Mouse (Mus musculus) heart, postnatal 0 days (tissue): ENCODE results near the gene Abhd2. TPM values are rescaled to one million over a fixed set of nuclear protein-coding genes. Genes with fewer than 3 reads are reported as not detected.

Source experiments
- ATAC-seq: fragments of 200-750 bp; cut with Nextera tagmentation; 2 replicates; pipeline ENCODE4 v1.8.0; 2017; ENCODE audit warnings: low read depth, moderate number of reproducible peaks, moderate library complexity; ENCODE audit not compliant: insufficient read depth
- DNase-seq: peaks from one replicate; pipeline ENCODE4 v3.0.0-alpha.2; 2016; ENCODE audit warnings: low spot score
- H3K27ac ChIP-seq: fragments of 300-500 bp; sonication (generic); 2 replicates; pipeline ENCODE4 v1.5.1; 2014; ENCODE audit warnings: low read depth, mild to moderate bottlenecking
- H3K27me3 ChIP-seq: fragments of 300-500 bp; sonication (generic); 2 replicates; pipeline ENCODE4 v1.6.1; 2014; ENCODE audit warnings: low read length, mixed read lengths; ENCODE audit not compliant: control insufficient read depth, insufficient read depth
- H3K36me3 ChIP-seq: fragments of 300-500 bp; sonication (generic); replicated peaks from 2 replicates; pipeline ENCODE4 v1.6.1; 2014; ENCODE audit warnings: low read length, mixed read lengths; ENCODE audit not compliant: control insufficient read depth, insufficient read depth
- H3K4me1 ChIP-seq: fragments of 300-500 bp; sonication (generic); 2 replicates; pipeline ENCODE4 v1.6.1; 2014; ENCODE audit warnings: antibody characterized with exemption; ENCODE audit not compliant: control insufficient read depth, insufficient read depth
- H3K4me2 ChIP-seq: fragments of 300-500 bp; sonication (generic); 2 replicates; pipeline ENCODE4 v1.6.1; 2014; ENCODE audit warnings: low read depth, mild to moderate bottlenecking, low read length, moderate library complexity
- H3K4me3 ChIP-seq: fragments of 300-500 bp; sonication (generic); 2 replicates; pipeline ENCODE4 v1.5.1; 2014; ENCODE audit warnings: low read depth, low read length
- H3K9ac ChIP-seq: fragments of 300-500 bp; sonication (generic); replicated peaks from 2 replicates; pipeline ENCODE4 v1.6.1; 2014; ENCODE audit warnings: low read depth, low read length, mixed read lengths
- H3K9me3 ChIP-seq: fragments of 300-500 bp; sonication (generic); replicated peaks from 2 replicates; pipeline ENCODE4 v1.6.1; 2016; ENCODE audit warnings: low read length; ENCODE audit not compliant: control insufficient read depth
- CTCF ChIP-seq: IDR thresholded peaks from 2 replicates; pipeline ENCODE4 v1.5.1; 2016; ENCODE audit warnings: antibody characterized with exemption, control low read depth, low read depth
- EP300 ChIP-seq: IDR thresholded peaks from 2 replicates; pipeline ENCODE4 v1.6.1; 2016; ENCODE audit warnings: antibody characterized with exemption, low read depth
- WGBS: fragments of 180-500 bp; shearing (Covaris S2); extraction: QIAGEN DNeasy Blood & Tissue Kit; methylation state at CpG from one replicate; pipeline ENCODE4 v1.1.7; 2014; 5-methylcytosine and 5-hydroxymethylcytosine counted together
- polyA plus RNA-seq: library from polyadenylated mRNA; unstranded; fragments of >200 nt; fragmentation: Nextera tagmentation; extraction: Ambion mirVana; gene quantifications from 2 replicates; pipeline ENCODE4 v1.2.1, GENCODE M21; 2015
- total RNA-seq: library from RNA; depleted of rRNA; stranded (reverse); fragments of >200 nt; gene quantifications from 2 replicates; pipeline ENCODE4 v1.2.3, GENCODE M21; 2014; ENCODE audit warnings: low replicate concordance

The Abhd2 gene
- total and polyA plus RNA-seq, 2 experiments from 2014 or later, result 4.2 to 16.6 TPM

DNA sequence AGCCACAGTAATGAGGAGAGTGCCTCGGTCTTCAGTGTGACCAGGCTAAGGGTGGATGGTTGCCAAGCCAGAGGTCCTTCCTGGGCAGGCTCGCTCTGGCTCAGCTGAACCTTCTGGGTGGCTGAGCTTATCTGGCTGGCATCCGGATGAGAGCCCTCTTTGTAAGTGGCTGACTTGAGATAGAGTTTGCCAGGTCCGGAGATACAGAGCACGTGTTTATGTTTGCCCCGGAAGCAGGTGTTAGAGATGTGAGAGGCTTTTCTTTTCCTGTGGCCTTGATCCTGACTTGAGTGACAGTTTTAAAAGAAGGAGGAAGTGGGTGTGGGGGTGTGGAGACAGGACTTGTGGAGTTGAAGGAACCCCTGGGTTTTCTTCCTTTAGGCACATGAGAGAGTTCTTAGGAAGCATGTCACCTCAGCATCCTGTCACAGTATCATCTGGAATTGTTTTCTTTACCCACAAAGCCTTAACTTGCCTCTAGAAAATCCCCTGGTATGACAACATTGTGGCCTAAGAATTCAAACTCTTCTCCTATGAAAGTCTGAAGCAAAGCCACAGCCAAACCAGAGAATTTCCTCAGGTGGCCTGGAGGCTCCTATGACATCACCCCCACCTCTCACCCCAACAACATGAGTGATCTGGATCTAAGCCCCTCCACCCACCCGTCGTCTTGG, 90.5 kb downstream of the Abhd2 start:
- Histone ChIP-seq H3K27me3 (no peaks in the 10 kb centered on the region; the same call in 1 of the 2 replicates), H3K4me1 (peaks cover 36% of the 10 kb centered on the region), H3K27ac (peak overlapping the region; percentile 36; the same call in 1 of the 2 replicates), H3K9me3 (no peaks in the 10 kb centered on the region), H3K36me3 (0 out of 2 replicates have a peak, but pooled peaks cover 11% of the 10 kb centered on the region), H3K9ac (no peak overlapping the region), H3K4me2 (no peak overlapping the region), H3K4me3 (no peak overlapping the region)
- DNase-seq, result peak; percentile 70
- ATAC-seq, result peak; percentile 49
- TF ChIP-seq EP300 (peak; percentile 75), CTCF (no peak)
- 24% methylated on average over 8 of the region's 8 CpGs for WGBS

DNA sequence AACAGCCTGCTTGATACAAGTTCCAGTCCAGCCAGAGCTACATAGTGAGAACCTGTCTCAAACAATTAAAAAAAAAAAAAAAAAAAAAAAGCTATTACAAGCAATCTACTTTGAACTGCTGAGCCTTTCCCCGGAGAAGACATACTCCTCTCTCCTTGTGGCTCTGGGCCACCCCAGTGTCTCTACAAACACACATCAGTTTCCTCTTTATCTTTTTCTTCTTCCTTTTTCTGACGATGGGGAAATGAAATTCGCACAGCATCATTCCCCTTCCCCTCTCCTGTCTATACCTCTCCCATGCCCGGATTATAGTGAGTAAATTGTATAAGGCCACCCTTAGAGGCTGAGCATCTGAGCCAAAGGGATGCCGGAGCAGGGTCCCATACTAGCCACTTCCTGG, 95.7 kb downstream of the Abhd2 start:
- 65% methylated on average over 5 of the region's 5 CpGs for WGBS
- Histone ChIP-seq H3K36me3 (no peaks in the 10 kb centered on the region), H3K9me3 (no peaks in the 10 kb centered on the region), H3K4me1 (no peaks in the 10 kb centered on the region), H3K27me3 (peaks cover 4% of the 10 kb centered on the region), H3K4me3 (no peak overlapping the region), H3K4me2 (no peak overlapping the region), H3K27ac (no peak overlapping the region), H3K9ac (no peak overlapping the region)
- ATAC-seq (no peak), DNase-seq (no peak)
- no peak for TF ChIP-seq CTCF
- no peak for TF ChIP-seq EP300

DNA sequence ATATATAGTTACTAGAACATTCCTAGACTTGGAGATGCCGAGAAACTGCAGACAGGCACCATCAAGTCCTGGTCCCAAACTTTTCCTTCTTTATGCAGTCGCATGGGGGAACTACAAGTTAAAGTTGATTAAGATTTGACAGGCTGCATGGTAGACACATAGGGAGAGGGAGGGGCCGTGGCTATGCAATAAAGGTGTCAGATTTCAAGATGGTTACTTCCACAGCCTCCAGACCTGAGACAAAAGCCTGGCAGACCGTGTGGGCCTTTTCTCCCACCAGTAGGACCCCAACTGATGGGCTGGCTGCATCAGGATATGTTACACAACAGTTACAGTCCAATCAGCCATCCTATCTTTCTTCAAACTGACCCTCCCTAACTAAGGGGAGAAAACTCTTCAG, 96.4 kb downstream of the Abhd2 start:
- H3K9ac ChIP-seq, result no peak overlapping the region
- no peak for DNase-seq
- peaks cover 4% of the 10 kb centered on the region for H3K27me3 ChIP-seq
- no peak overlapping the region for H3K27ac ChIP-seq
- H3K9me3 ChIP-seq, result no peaks in the 10 kb centered on the region
- no peak for TF ChIP-seq CTCF
- no peak for TF ChIP-seq EP300
- H3K4me2 ChIP-seq, result no peak overlapping the region
- WGBS, result 50% methylated on average over 4 of the region's 4 CpGs
- H3K4me3 ChIP-seq, result no peak overlapping the region
- no peak for ATAC-seq
- H3K4me1 ChIP-seq, result no peaks in the 10 kb centered on the region
- H3K36me3 ChIP-seq, result no peaks in the 10 kb centered on the region

DNA sequence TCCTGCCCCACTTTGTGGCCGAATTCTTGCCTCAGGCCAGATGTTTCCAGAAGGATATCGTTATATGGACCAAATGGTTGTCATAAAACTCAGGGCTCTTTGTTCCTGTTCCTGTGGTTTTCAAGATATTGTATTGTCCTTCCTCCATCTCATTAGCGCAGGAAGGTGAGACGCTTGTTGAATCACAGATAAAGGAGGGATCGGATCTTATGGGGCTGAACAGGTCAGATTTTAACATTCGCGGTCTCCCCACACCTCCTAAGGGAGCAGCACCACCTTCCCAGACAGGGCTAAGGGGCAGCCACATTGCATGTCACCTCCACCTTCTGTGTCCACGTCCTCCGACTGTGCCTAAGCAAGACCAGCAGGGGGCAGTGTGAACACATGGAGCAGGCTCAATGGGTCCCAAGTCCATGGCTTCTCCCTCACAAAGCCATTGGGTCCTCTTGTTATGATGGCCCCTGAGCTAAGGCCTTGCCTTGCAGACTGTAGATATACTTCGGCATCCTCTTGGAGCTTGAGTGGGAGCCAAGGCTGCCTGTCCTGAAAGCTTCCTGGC, 98.4 kb downstream of the Abhd2 start:
- peak; percentile 72 for DNase-seq
- H3K27ac ChIP-seq, result no peak overlapping the region
- peak; percentile 83 for ATAC-seq
- no peaks in the 10 kb centered on the region; the same call in 1 of the 2 replicates for H3K4me1 ChIP-seq
- H3K4me3 ChIP-seq, result no peak overlapping the region
- no peaks in the 10 kb centered on the region for H3K9me3 ChIP-seq
- TF ChIP-seq CTCF (peak; percentile 95), EP300 (no peak)
- H3K9ac ChIP-seq, result no peak overlapping the region
- no peaks in the 10 kb centered on the region for H3K36me3 ChIP-seq
- WGBS, result 32% methylated on average over 10 of the region's 10 CpGs
- H3K27me3 ChIP-seq, result peaks cover 4% of the 10 kb centered on the region
- H3K4me2 ChIP-seq, result no peak overlapping the region

DNA sequence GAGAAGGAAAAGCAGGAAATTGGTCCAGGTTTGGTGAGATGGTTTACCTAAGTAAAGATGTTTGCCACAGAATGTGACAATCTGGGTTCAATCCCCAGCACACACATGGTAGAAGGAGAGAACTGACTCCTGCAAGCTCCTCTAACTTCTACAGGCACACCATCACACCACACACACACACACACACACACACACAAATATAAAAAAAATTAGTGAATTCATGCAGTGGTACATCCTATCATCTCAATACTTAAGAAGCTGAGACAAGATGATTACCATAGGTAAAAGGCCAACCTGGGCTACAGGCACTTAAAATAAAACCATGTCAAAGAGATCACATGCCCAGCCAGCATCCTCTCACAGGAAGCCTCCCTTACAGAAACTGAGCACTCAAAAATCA, 101.0 kb downstream of the Abhd2 start:
- TF ChIP-seq EP300 (no peak), CTCF (no peak)
- H3K4me1 ChIP-seq, result no peaks in the 10 kb centered on the region; the same call in 1 of the 2 replicates
- no peaks in the 10 kb centered on the region for H3K36me3 ChIP-seq
- DNase-seq (no peak), ATAC-seq (no peak)
- no peak overlapping the region for H3K4me3 ChIP-seq
- no peaks in the 10 kb centered on the region for H3K9me3 ChIP-seq
- no peak overlapping the region for H3K9ac ChIP-seq
- no peak overlapping the region for H3K4me2 ChIP-seq
- peaks cover 4% of the 10 kb centered on the region; the same call in 1 of the 2 replicates for H3K27me3 ChIP-seq
- H3K27ac ChIP-seq, result no peak overlapping the region

DNA sequence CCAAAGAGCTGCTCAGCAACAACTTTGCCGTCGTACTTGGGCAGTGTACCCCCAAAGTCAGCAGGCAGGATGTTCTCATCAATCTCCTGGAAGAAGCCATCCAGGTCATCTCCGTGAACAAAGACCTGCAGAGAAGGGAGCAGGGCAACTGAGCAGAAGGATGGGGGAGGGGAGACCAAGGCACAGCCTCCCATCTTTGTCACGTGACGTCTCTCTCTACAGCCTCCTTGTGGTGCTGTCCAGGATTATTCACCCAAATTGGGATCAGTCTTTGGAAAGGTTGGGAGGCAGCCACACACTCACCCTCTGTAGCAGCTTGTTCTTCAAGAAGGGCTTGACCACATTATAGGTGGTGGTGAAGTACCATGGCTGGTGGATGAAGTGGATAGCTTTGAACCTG, 102.6 kb downstream of the Abhd2 start:
- no peak for TF ChIP-seq CTCF
- no peak for TF ChIP-seq EP300
- 77% methylated on average over 5 of the region's 5 CpGs for WGBS
- no peaks in the 10 kb centered on the region for H3K36me3 ChIP-seq
- ATAC-seq, result no peak
- H3K27me3 ChIP-seq, result peaks cover 4% of the 10 kb centered on the region; the same call in 1 of the 2 replicates
- no peaks in the 10 kb centered on the region; the same call in 1 of the 2 replicates for H3K4me1 ChIP-seq
- H3K27ac ChIP-seq, result no peak overlapping the region
- H3K9me3 ChIP-seq, result no peaks in the 10 kb centered on the region
- no peak for DNase-seq
- H3K4me3 ChIP-seq, result no peak overlapping the region
- no peak overlapping the region for H3K9ac ChIP-seq
- H3K4me2 ChIP-seq, result no peak overlapping the region
